Mouse (Mus musculus) macrophage (primary cell): Measurements from ENCODE around the gene Adprhl2. TPM values are rescaled to one million over a fixed set of nuclear protein-coding genes. Genes with fewer than 3 reads are reported as not detected.

Source experiments
- H3K27ac ChIP-seq: fragments of 350-480 bp; formaldehyde crosslinking; 2 replicates; pipeline ENCODE4 v1.9.0; 2021
- H3K36me3 ChIP-seq: fragments of 350-480 bp; formaldehyde crosslinking; 2 replicates; pipeline ENCODE4 v1.9.0; 2021; ENCODE audit errors: inconsistent target
- H3K4me3 ChIP-seq: fragments of 350-480 bp; formaldehyde crosslinking; 2 replicates; pipeline ENCODE4 v1.9.0; 2021; ENCODE audit errors: inconsistent target
- H3K79me2 ChIP-seq: fragments of 350-480 bp; formaldehyde crosslinking; 2 replicates; pipeline ENCODE4 v1.9.0; 2021; ENCODE audit errors: inconsistent target
- WGBS: methylation state at CpG from one replicate; pipeline ENCODE4 v1.1.7; 2026; ENCODE audit warnings: inconsistent platforms; ENCODE audit not compliant: missing documents; 5-methylcytosine and 5-hydroxymethylcytosine counted together
- polyA plus RNA-seq: library from polyadenylated mRNA; stranded (reverse); fragments of 250-400 nt; gene quantifications from 3 replicates; pipeline ENCODE4 v1.2.4, GENCODE M21; 2018; ENCODE audit warnings: inconsistent platforms

The Adprhl2 gene
- polyA plus RNA-seq, 1 experiment from 2014 or later = 12.8 TPM

DNA sequence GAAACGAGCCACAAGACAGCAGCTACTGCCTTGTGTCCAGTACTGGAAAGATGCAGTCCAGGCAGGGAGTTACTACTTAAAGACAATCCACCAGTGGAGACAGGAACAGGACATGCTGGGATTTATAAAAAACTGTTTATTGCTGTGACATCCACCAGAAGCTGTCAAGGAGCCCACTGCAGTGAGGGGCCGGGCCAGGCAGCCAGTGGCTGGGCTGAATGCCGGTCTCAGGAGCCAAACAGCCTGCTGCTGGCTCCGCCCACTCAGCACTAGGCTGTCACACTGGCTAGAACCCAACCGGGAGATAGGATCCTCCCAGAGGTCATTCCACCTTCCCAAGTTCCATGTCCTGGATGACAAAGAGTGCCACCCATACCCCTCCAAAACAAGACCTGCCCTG lies 5.6 kb downstream of the Adprhl2 start:
- Histone ChIP-seq H3K4me3 (no peak overlapping the region), H3K79me2 (peaks cover 12% of the 10 kb centered on the region; the same call in 1 of the 2 replicates), H3K36me3 (peaks cover 30% of the 10 kb centered on the region), H3K27ac (no peak overlapping the region)
- 78% methylated on average over 5 of the region's 5 CpGs for WGBS

DNA sequence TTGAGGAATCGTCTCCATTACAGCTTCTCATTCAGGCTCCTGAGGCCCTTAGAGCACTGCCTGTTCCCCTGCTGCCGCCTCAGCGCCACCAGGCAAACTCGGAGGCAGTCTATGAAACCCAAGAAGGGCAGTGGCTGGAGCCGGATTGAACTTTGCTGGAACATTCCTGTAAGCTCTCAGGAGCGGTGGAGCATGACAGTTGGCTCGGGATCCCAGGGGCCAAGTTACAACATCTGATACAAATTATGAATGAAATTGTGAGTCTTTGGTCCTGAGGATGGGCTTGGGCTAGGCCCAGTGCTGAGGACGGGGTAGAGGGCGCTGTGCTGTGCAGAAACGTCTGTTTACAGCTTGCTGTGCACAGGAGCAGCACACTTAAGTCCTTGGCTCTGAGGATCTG lies 7.1 kb downstream of the Adprhl2 start:
- no peak overlapping the region for H3K4me3 ChIP-seq
- H3K36me3 ChIP-seq = peaks cover 30% of the 10 kb centered on the region
- WGBS = 93% methylated on average over 10 of the region's 10 CpGs
- no peak overlapping the region for H3K27ac ChIP-seq
- no peaks in the 10 kb centered on the region; the same call in 1 of the 2 replicates for H3K79me2 ChIP-seq

- 81% methylated on average over 5 of the region's 5 CpGs for WGBS
- Histone ChIP-seq H3K36me3 (peaks cover 28% of the 10 kb centered on the region), H3K79me2 (no peaks in the 10 kb centered on the region), H3K4me3 (no peak overlapping the region), H3K27ac (no peak overlapping the region)
These were observed 8.3 kb downstream of the Adprhl2 start for GRCm38 (mm10) chr4:126313202-126313601.

DNA sequence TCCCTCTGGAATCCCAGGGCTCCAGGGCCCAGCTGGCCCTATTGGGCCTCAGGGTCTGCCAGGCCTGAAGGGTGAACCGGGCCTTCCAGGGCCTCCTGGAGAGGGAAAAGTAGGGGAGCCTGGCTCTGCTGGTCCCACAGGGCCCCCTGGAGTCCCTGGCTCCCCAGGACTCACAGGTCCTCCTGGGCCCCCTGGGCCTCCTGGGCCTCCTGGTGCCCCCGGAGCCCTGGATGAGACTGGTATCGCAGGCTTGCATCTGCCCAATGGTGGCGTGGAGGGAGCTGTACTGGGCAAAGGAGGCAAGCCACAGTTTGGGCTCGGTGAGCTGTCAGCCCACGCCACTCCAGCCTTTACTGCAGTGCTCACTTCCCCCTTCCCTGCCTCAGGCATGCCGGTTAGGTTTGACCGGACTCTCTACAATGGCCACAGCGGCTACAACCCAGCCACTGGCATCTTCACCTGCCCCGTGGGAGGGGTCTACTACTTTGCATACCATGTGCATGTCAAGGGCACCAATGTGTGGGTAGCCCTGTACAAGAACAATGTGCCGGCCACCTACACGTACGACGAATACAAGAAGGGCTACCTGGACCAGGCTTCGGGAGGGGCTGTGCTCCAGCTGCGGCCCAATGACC lies 9.8 kb downstream of the Adprhl2 start:
- H3K79me2 ChIP-seq = no peaks in the 10 kb centered on the region
- H3K36me3 ChIP-seq = peaks cover 12% of the 10 kb centered on the region; the same call in 1 of the 2 replicates
- no peak overlapping the region for H3K4me3 ChIP-seq
- H3K27ac ChIP-seq = no peak overlapping the region
- 94% methylated on average over 16 of the region's 16 CpGs for WGBS

DNA sequence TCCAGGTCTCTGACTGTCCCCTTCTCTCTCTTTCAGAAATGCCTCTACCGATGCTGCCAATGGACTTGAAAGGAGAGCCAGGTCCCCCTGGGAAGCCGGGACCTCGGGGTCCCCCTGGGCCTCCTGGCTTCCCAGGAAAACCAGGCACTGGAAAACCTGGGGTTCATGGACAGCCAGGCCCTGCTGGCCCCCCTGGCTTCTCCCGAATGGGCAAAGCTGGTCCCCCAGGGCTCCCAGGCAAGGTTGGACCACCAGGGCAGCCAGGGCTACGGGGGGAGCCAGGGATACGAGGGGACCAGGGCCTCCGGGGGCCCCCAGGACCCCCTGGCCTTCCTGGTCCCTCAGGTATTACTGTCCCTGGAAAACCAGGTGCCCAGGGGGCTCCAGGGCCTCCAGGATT lies 11.2 kb downstream of the Adprhl2 start:
- 74% methylated on average over 6 of the region's 7 CpGs for whole genome bisulfite sequencing
- Histone ChIP-seq H3K36me3 (peaks cover under 1% of the 10 kb centered on the region; the same call in 1 of the 2 replicates), H3K27ac (no peak overlapping the region), H3K79me2 (no peaks in the 10 kb centered on the region), H3K4me3 (no peak overlapping the region)

- Histone ChIP-seq H3K79me2 (no peaks in the 10 kb centered on the region), H3K27ac (no peak overlapping the region), H3K36me3 (no peaks in the 10 kb centered on the region), H3K4me3 (no peak overlapping the region)
- 0% methylated on average over 7 of the region's 7 CpGs for WGBS
These were observed 11.6 kb downstream of the Adprhl2 start for GRCm38 (mm10) chr4:126309922-126310309.

- 21% methylated on average over 20 of the region's 20 CpGs for WGBS
- Histone ChIP-seq H3K36me3 (no peaks in the 10 kb centered on the region), H3K79me2 (no peaks in the 10 kb centered on the region), H3K4me3 (no peak overlapping the region), H3K27ac (no peak overlapping the region)
These were observed 12.1 kb downstream of the Adprhl2 start for GRCm38 (mm10) chr4:126309211-126309921.

- Histone ChIP-seq H3K27ac (no peak overlapping the region), H3K79me2 (no peaks in the 10 kb centered on the region), H3K4me3 (no peak overlapping the region), H3K36me3 (no peaks in the 10 kb centered on the region)
- WGBS = 32% methylated on average over 2 of the region's 2 CpGs
These were observed 14.7 kb downstream of the Adprhl2 start for GRCm38 (mm10) chr4:126306827-126307226.

DNA sequence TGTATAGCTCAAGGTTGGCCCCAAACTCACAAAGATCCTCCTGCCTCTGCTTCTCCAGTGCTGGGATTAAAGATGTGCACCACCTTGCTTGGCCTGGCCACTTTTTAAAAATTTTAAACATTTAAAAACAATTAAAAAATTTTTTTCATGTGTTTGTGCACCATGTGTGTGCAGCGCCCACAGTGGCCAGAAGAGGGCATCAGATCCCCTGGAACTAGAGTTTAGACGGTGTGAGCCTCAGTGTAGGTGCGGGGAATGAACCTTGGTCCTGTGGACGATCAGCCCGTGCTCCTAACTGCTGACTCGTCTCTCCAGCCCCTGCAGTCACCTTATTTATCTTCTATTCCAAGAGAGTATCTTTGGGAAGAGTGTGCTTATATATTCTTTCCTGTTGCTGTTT lies 15.4 kb downstream of the Adprhl2 start:
- no peaks in the 10 kb centered on the region for H3K79me2 ChIP-seq
- no peak overlapping the region for H3K4me3 ChIP-seq
- no peak overlapping the region for H3K27ac ChIP-seq
- H3K36me3 ChIP-seq = no peaks in the 10 kb centered on the region
- 95% methylated on average over 5 of the region's 6 CpGs for WGBS

- Histone ChIP-seq H3K36me3 (no peaks in the 10 kb centered on the region), H3K79me2 (no peaks in the 10 kb centered on the region), H3K27ac (no peak overlapping the region), H3K4me3 (no peak overlapping the region)
- 63% methylated on average over 1 of the region's 1 CpGs for WGBS
These were observed 16.1 kb downstream of the Adprhl2 start for GRCm38 (mm10) chr4:126305428-126305827.

DNA sequence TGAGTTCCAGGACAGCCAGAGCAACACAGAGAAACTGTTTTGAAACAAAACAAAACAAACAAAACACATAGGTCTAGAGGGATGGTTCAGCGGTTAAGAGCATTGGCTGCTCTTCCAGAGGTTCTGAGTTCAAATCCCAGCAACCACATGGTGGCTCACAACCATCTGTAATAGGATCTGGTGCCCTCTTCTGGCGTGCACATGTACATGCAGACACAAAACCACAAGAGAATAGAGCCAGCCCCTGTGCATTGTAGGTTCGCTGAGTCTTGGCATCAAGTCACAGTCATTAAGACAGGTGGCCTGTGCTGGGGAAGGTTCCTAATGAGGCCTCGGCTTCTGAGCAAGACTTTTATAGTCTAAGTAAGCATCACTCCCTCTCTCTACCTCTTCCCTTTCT lies 17.6 kb downstream of the Adprhl2 start:
- Histone ChIP-seq H3K27ac (no peak overlapping the region), H3K36me3 (no peaks in the 10 kb centered on the region), H3K4me3 (no peak overlapping the region), H3K79me2 (no peaks in the 10 kb centered on the region)
- 67% methylated on average over 4 of the region's 4 CpGs for WGBS

DNA sequence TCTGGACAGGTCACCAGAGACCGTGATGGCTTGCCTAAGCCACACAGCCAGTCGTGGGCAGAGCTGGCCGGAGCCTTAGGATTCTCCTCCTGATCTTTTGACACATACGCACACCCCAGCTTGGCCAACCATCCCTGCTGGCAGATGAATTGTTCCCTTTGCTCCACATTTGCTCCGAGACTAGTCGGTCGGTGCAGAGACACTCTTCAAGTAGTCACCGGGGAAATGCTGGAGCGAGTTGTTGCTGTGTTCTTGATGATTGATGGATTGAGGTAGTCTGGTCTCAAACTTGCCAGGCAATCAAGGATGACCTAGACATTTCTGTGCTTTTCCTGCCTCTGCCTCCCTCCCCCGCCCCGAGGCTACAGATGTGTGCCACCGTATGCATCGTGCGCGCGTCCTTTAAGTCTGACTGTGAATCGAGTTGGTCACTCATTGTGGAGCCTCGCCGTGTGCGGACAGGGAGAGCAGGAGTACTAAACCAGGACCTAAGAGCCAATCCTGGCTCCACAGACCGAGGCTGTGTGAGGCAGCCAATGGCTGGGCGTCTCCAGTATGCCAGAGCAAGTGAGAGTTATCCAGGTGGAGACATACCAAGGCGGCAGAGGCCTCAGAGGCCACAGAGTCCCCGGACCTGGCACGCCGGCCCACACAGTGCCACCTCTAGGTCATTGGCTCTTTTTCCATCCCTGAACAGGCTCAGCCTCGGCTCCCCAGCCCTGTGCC lies 19.8 kb downstream of the Adprhl2 start:
- Histone ChIP-seq H3K79me2 (no peaks in the 10 kb centered on the region), H3K27ac (no peak overlapping the region), H3K36me3 (no peaks in the 10 kb centered on the region), H3K4me3 (no peak overlapping the region)
- WGBS = 23% methylated on average over 25 of the region's 27 CpGs

GRCm38 (mm10) chr4:126300916-126301583 lies 20.5 kb downstream of the Adprhl2 start:
- Histone ChIP-seq H3K4me3 (no peak overlapping the region), H3K79me2 (no peaks in the 10 kb centered on the region), H3K27ac (no peak overlapping the region), H3K36me3 (no peaks in the 10 kb centered on the region)
- under 1% methylated on average over 45 of the region's 50 CpGs for WGBS

DNA sequence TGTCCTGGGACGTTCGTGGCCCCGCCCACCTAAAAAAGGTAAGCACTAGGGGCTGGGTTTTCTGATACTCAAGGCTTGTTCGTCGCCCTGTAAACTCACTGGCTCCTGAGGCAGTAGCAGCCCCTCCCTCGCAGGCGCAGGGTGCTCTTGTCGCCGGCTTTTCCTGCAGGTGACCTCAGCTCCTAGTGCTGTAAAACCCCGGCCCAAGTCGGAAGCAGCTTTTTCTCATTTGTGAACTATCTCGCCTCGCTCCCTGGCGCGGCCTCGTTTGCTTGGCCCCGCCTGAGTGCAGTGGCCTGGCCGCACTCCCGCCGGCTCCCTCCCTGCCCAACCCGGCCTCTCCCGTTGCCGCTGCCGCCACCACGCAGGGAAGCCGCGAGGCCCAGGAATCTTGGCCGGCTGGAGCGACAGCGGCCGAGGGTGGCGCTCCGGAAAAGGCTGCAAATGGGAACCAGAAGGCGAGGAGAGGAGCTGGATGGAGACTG lies 24.8 kb downstream of the Adprhl2 start:
- H3K79me2 ChIP-seq = no peaks in the 10 kb centered on the region
- WGBS = 3% methylated on average over 34 of the region's 34 CpGs
- H3K4me3 ChIP-seq = no peak overlapping the region
- no peaks in the 10 kb centered on the region for H3K36me3 ChIP-seq
- no peak overlapping the region for H3K27ac ChIP-seq
